Mouse (Mus musculus) heart, postnatal 0 days (tissue): Measurements from ENCODE around the gene Elk4.

ENCODE experiments used
- CTCF ChIP-seq: IDR thresholded peaks from 2 replicates; pipeline ENCODE4 v1.5.1; 2016; ENCODE audit warnings: antibody characterized with exemption, control low read depth, low read depth
- EP300 ChIP-seq: IDR thresholded peaks from 2 replicates; pipeline ENCODE4 v1.6.1; 2016; ENCODE audit warnings: antibody characterized with exemption, low read depth

GRCm38 (mm10) chr1:132054387-132054786 lies 47.0 kb downstream of the Elk4 start:
- no peak for TF ChIP-seq CTCF
- no peak for TF ChIP-seq EP300
